Mouse (Mus musculus): ENCODE measurements around the gene Zfp157.
"Not testable (repeated sequence)": the region's sequence is repeated elsewhere in the genome, so short reads cannot be mapped to it uniquely, and the experiment has no call there.

Gene Zfp157

DNA sequence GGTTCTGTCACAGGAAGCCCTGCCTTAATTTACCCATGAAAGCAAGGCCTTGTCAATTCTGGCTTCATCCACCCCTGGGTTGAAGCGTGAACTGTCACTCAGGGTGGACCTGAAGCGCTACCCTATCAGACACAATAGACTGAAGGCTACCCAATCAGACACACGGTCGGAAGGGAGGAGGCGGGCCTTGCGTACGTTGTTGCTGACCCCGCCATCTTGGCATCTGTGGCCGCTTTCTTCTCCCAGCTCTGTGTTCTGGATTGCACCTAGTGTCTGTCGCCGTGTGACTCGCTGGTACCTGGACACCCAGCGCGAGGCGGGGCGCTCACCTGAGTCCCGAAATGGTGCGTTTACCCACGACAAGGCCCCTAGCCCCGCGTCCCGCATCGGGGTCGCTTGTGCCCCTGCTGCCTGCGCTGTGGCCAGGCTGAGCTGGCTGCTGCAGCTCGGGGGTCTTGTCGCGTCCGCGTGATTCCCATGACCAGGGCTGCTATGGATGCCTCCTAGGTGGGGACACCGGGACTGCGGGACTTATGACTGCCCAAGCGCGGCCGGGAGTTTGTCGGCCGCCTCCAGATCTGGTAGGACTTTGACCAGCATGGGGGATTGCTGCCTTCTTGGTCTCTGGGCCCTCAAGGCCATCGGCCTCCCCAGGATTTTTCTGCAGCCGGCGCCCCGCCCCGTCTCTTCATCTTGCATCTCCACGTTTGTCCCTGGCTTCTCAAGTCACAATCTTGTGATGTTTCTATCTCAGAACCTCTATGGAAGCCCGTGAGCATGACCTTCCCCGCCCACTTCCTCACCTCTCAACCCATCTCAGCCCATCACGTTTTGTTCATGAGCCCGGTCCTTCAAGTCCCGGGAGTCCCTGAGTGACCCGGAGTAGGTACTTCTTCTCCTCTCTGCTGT, at the start of gene Zfp157:
TSS of gene Zfp157 (plus strand) at position 183 of the 909 bp plus-strand sequence.
- DNase-seq (ENCODE audit: low spot score), result peak; percentile 93

DNA sequence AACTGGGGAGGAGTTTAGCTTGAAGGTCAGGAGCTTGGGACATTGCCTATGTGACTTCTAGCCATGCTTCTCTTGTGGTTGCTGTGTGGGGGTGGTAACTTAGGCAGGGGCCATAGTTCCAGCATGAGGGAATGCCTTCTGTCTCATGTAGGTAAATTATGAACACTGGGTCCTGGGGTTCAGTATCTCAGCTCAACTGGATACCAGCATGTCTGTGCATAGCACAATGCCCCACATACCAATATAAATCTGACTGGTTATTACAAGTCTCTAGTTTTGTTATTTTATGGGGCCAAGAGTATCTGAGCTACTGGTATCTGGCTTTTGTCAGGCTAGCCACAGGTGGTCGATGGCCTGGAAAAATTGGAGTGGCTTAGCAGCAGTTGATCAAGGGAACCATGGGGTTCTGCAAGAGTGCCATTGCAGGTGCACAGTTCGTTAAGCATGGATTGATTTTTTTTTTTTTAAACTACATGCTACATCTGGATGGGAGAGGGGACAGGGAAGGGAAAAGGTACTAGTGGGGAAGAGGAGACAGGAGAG, 43.4 kb upstream of the Zfp157 start:
- DNase-seq (ENCODE audit: low spot score), result no peak

DNA sequence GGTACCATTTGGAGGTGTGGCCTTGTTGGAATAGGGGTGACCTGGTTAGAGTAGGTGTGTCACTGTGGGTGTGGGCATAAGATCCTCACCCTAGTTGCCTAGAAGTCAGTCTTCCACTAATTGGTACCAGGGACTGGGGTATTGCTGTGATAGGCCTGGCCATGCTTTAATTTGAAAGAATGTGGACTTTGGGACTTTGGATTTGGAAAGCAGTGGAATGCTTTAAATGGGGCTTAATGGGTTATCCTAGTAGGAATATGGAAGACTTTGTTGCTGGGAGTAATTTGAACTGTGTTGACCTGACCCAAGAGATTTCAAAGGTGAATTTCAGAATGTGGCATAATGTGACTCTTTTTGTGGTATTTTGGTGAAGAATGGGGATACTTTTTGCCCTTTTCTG, 40.8 kb upstream of the Zfp157 start:
- DNase-seq (ENCODE audit: low spot score), result not testable (repeated sequence)

DNA sequence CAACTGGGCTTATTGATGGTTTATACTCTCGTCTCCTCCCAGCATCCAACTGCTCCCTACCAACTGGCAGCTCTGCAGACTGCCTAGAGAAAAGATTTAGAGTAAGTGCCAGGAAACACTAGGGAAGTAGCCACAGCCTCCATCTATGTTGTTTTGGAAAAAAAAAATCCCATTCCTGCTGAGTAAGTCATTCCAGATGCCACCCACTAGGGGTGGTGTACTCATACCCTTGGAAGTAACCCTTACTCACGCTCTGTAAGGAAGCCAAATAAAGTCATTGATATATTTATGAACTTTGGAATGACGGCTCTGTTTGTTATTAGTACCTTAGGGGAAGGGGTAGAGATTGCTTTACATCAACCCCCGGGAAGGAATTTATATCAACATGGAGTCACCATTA, 17.1 kb downstream of the Zfp157 start:
- no peak for DNase-seq (ENCODE audit: low spot score)

DNA sequence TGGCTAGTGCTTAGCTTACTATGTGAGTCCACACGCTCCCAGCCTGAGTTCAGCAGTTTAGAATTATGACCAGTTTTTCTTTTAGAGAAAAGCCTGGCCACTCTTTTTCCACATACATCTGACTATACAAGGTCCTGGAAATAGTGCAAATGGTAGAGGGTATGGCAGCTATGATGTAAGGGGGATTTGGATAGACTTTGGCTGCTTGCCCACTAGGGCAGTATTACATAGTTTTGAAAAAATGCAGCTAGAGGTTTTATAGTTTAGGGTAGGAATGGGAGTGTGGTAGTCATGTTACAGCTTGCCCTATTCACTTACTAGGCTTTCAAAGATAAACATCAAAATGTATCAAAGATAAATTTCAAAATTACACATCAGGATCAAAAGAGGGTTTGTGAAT, 17.8 kb downstream of the Zfp157 start:
- DNase-seq (ENCODE audit: low spot score), result no peak

DNA sequence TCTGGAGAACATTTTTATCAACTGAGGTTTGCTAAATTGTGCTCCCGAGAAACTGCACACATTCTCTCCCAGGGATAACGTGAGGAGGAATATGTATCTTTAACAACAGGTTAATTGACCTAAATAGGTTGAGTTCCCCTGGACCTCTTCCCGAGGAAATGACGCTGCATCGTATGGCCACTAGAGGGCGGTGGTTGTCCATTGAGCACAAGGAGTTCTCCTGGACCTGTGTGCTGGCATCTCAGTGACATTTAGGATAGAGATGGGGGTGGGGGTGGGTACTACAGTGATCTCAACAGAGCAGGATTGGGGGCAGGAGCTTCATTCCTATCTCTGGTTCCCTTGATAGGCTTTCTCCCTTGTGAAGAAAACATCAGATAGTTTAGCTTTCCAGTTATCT, 32.3 kb downstream of the Zfp157 start:
- DNase-seq (ENCODE audit: low spot score), result peak; percentile 11

DNA sequence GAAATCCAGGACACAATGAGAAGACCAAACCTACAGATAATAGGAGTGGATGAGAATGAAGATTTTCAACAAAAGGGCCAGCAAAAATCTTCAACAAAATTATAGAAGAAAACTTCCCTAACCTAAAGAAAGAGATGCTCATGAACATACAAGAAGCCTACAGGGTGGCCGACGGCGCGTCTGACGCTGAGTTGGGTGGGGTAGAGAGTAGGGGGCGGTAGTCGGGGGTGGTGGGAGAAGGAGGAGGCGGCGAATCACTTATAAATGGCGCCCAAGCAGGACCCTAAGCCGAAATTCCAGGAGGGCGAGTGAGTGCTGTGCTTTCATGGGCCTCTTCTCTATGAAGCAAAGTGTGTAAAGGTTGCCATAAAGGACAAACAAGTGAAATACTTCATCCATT, 63.3 kb downstream of the Zfp157 start:
- DNase-seq (ENCODE audit: low spot score), result not testable (repeated sequence)
